Mouse (Mus musculus): Measurements from ENCODE around the gene Sertad2. TPM values are rescaled to one million over a fixed set of nuclear protein-coding genes. Genes with fewer than 3 reads are reported as not detected.

Gene Sertad2
- total RNA-seq, 2 experiments from 2014 or later = 13.5 to 17.7 TPM

DNA sequence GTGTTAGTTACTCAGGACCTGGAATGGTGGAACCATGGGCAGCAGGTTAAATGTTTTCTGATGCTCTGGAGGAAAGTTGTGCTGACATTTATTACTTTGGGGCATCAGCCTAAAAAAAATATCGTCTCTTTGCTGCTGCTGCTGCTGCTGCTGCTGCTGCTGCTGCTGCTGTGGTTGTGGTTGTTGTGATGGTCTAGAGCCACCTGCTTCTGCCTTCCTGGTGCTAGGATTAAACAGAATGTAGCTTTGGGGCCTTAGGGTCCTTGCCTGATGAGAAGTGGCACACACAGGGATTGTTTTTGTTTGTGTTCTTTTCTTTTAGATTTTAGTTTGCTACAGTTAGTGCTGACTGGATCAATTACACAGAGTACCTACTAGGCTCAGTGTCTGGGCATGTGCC lies 101.1 kb downstream of the Sertad2 start:
- no peak for DNase-seq

DNA sequence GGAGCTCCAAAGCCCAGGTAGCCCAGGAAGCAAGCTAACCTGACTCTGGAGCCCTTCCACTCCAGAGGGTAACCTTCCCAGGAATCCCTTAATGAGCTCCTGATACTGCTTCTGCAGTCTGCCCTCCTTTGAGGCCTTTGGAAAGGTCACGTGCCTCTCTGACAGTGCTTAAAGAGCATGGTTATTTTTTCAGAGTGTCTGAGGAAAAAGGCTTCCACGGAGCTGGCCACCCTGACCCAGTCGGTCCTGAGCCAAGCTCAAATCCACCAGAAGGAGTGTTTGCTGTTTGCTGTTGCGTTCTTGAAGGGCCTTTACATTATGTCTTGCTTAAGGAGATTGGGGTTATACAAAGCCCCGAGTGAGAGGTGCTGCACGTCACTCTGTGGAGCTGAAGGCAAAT lies 101.8 kb downstream of the Sertad2 start:
- peak; percentile 25 for DNase-seq

DNA sequence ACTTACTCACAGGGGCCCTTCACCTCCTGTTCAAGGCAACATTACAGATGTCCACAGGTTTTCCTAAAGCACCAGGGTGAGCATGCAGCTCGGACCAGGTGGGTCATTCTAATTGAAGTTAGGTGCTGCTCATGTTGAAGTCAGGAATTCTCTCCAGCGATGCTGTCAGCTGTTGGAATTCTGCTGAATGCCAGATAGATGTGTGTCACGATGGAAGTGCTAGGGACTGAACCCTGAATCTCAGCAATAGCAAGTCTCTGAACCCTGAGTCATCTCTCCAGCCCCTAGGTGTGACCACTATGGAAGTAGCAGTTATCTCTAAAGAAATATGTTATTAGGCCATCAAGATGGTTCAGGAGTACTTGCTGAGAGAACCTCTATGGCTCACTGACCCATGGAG lies 102.5 kb downstream of the Sertad2 start:
- no peak for DNase-seq

DNA sequence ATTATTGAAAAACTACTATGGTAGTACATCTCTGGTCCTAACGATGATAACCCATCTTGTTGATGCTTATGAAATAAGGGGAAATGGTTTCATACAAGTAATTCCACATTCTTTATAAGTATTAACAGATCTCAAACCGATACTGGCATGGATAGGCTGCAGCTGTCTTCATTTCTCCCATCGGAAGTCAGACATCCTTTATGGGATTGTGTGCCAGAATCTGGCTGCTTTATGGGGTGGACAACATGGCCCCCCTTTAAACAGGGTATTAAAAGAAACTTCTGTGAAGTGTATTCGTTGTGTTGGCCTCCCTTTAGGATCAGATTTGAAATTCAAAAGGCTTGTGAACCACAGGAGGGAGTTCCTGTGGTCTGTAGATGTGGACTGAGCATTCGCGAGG lies 103.1 kb downstream of the Sertad2 start:
- no peak for DNase-seq

DNA sequence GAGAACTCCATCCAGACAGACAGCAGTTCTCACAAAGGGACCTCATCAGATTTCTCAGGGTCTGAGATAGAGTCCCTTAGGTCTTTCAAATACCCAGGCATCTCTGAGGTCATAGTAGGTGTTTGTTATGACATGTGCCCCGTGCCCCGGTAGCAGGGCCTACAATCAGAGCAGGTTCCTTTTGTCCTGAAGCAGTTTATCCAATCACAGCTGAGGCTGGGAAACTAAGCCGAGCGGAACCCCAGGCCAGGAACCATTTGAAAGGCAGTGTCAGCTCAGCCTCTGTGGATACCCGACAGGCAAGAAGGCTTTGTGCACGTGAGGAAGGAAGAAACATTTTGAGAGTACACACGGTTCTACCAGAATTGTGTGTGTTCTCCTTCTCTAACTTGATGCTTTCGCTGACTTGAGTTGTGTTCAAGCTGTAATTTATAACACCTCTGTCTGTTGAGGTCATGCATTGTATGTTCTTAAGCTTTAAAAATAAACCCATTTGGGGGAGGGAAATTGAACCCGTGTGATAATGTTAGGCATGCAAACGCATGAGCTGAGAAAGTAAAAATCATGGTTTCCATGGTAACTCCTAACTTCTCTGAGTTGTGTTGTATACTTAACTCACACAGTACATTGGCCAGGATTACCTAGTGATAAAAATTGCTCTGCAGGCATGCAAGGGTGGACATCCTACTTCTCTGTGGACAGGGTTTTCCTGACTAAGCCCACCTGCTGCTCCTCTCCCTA lies 104.1 kb downstream of the Sertad2 start:
- no peak for DNase-seq

DNA sequence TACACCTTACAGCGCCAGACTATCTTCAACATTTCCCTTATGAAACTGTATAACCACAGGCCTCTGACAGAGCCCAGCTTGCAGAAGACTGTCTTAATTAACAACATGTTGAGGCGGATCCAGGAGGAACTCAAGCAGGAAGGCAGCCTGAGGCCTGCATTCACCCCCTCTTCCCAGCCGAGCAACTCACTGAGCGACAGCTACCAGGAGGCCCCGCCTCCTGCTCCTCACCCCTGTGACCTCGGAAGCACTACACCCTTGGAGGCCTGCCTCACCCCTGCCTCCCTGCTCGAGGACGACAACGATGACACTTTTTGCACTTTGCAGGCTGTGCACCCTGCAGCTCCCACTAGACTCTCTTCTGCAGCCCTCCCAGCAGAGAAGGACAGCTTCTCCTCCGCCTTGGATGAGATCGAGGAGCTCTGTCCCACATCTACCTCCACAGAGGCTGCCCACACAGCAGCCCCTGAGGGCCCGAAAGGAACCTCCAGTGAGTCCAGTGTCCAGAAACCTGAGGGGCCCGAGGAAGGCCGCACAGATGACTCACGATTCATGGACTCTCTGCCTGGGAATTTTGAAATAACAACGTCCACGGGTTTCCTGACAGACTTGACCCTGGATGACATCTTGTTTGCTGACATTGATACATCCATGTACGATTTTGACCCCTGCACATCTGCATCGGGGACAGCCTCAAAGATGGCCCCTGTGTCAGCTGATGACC lies 105.0 kb downstream of the Sertad2 start:
- peak; percentile 62 for DNase-seq

DNA sequence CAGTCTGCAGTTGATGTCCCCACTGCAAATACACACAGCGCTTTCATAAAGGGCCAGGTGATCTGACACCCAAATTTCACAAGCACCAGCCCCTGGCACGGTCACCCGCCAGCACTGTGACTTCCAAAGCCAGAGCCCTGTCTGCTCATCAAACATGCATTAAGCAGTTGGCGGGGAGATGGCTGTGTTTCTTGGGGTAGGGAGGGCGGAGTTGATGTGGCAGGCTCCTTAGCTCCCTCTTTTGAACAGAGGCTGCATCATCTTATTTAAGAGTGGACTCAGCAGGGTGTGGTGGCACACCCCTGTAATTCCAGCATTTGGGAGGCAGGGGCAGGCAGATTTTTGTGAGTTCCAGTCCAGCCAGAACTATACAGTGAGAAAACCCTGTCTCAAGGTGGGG lies 106.4 kb downstream of the Sertad2 start:
- no peak for DNase-seq

DNA sequence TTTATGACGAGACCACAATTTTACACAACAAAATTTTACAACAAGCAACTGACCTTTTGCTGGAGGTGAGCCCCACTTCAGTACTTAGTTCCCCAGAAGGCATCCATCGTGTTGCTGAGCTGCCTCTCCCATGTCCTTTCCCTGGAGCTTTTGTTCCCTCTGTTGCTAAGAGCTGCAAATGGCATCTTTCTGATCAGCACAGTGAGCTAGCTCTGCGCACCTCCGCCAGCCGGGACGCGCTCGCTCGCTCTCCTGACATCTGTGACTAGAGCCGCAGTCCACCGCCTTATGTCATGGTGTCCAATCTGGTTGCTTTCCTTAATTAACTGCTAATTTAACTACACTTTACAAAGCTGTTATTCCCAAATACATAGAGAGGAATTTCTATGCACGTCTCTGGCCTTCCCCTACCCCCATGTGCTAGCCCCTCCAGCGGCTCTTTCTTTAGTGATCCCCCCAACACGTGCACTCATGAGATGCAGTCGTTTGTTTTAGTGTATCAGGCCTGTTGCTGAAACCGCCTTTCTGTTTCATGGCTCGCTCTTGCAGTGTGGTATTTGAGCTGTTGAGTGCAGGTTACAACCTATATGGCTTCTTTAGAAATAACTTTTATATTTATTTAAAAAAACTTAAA lies 107.1 kb downstream of the Sertad2 start:
- no peak for DNase-seq

DNA sequence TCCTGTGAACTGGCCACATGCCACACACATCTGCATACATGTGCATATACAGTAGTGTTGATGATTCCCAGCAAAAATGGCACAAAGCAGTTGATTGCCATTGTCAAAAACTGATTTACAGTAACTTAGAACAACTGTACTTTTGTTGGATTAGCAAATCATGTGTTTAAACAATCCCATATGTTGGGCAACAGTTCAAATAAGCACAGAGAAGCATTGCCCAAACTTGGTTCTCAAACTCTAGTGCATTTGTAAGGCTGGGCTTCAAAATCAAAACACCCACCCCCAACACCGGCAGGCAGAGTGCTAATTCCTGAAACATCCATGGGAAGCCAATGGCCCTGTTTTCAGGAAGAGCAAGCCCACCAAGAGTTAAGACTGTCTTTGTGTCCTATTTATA lies 108.1 kb downstream of the Sertad2 start:
- no peak for DNase-seq

DNA sequence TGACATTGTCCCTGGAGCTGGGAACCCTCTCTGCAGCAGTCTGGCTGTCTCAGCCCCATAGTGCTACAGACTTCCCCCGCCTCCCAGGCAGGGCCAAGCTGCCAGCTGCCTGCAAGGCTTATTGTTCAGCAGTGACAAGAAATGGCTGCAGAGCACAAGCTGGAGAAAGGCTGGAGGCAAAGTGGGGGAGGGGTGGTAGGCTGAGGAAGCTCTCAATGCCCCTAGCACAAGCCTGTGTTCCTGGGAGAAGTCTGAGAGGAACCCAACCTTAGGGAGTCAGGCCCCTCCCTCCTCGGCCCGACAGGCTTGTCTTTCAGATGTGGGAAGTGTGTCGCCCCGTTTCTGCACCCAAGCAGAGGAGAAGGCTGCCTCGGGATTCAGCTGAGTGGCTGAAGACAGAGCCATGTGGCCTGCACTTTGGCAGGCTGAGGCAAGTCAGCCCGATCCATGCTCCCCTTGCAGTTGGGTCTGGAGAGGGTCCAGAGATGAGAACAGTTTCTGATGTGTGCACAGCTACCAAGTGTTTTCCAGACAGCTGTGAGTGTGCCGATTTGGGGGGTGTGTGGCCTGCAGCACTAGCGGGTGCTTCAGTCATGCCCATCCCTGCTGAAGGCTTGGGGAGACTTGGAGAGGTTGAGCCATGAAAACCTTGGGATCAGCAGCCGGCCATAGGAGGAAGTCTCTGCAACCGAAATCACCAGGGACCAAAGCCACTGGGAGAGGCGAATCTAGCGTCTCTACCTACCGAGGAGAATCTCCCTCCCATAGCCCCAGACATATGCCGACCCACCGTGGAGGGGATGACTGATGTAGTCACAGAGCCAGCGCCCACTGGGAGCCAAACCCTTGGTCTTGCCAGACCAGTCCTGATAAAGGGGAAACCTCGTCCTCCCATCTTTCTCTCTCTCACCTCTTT lies 113.0 kb downstream of the Sertad2 start:
- DNase-seq = peak; percentile 44

DNA sequence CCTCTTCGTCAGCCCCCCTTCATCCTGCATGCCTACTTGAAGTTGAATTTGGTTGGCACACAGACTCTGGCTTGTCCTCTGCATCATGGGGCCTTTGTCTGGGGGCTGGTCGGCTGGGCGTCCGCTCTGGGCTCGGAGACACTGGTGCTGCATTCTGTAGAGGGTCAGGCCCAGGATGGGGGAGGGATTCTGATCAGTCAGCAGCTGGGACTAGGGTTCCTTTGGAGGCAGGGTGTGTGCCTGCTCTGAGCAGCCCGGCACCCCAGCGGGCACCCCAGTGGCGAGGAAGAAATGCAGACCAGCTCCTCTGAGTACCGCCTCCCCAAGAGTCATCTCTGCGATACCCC lies 113.6 kb downstream of the Sertad2 start:
- no peak for DNase-seq

DNA sequence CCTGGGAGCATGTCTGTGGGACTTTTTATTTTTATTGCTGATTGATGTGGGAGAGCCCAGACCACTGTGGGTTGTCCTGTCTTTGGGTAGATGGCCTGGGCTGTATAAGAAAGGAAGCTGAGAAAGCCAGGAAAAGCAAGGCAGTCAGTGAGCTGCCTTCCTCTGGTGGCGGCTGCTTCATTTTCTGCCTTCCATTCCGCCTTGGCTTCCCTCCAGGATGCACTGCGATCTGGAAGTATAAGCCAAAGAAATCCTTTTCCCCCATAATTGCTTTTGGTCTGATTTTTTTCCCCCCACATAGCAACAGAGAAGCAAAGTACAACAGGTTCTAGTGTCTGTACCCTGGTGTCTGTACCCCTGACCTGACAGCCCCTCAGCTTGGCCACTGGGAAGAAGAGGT lies 116.0 kb downstream of the Sertad2 start:
- DNase-seq = peak; percentile 31

DNA sequence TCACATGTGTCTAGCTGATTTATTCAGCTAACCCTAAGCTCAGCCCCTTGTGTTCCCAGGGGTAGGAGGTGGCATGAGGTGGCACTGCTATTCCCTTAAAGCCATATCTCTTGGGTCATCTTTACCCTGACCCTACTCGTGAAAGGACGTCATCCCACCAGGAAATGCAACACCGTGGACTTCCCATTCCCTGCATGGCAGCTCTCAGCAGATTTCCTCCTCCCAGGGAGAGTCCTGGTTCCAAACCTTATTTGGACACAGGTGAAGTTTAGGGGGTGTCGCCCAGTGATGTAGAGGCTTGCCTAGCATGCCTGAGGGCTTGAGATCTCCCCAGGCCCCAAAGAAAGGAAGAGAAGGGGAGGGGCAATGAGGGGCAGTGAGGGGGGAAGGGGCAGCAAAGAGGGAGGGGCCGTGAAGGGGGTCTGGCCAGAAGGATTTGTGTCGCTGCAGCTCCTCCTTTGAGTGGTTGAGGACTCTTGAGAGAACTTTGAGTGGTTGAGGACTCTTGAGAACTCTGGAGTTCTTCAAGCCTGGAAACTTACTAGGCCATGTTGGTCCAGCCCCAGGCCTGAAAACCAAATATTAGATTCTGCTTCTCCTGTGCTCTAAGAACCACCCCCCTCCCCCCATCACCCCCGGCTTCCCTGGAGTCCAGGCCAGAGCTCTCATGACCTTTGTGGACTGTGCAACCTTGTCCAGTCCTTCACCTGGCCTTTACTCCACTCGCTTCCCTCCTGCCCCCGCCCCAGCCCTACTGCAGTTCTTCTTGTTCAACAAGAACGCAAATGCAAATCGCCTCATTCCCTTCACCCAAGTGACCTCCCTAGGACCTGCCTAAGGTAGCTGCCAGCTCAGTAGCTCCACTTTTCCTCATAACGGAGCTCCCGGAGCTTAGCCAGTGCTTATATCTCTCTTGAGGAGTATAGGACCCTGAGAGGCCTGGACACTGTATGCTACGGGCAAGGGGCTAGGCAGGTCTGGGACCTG lies 117.4 kb downstream of the Sertad2 start:
- DNase-seq = no peak

DNA sequence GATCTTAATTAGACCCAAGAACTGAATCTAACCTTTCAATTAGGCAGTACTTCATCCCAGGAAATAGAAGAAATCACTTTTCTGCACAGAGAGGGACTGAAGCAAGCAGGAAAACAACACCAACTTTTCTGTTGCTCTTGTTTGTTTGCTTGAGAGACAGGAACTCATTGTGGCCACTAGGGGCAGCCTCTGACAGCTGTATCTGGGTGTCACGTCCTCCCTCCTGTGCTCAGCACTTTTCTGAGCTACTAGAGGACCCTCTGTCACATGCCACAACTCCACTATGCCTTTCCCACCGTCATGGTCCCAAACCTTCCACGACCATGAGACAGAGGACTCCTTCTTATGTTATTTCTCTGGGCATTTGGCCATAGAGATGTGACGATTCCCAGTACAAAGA lies 118.6 kb downstream of the Sertad2 start:
- DNase-seq = peak; percentile 36

DNA sequence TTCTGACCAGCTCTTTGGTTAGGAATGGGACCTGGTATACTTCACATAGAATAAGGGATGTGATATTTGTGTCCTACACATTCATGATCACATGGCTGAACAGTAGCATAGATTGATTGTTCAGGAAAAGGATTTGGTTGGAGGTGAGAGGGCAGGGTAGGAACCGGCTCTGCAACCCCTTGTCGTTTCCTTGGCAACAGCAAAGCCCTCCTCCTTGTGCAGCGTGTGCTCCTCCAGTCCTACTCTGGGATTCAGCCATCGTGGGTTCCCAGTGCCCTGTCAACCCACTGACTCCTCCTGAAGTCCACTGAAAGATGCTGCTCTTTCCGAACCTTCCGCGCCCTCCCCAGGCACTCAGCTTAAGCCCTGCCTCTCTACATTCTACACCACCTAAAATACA lies 119.8 kb downstream of the Sertad2 start:
- no peak for DNase-seq

DNA sequence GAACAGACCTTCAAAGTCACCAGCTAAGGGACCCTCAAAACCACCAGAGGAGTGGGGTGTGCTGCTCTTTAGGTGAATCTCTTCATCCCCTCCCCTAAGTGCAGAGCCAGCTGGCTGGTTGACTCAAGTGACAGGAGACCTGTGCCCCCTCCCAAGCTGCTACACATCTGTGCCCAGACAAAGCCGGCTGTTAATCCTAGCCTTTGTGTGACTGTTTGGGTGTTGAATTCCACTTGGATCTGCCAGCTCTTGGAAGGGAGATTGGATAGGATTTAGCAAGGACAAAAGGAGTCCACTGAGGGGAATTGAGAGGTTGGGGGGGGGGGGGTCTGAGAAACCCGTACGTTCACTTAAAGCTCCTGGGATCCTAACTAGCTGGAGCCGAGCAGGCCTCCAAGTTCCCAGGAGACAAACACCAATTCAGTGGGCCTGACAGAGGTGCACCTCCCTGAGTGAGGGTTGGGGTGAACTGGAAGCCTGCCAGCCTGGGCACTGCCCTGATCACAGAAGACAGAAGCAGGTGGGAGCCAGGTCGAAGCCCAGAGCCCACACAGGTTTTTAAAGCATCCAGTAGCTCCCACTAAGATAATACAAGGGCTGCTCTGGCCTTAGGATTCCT lies 120.6 kb downstream of the Sertad2 start:
- DNase-seq = no peak

DNA sequence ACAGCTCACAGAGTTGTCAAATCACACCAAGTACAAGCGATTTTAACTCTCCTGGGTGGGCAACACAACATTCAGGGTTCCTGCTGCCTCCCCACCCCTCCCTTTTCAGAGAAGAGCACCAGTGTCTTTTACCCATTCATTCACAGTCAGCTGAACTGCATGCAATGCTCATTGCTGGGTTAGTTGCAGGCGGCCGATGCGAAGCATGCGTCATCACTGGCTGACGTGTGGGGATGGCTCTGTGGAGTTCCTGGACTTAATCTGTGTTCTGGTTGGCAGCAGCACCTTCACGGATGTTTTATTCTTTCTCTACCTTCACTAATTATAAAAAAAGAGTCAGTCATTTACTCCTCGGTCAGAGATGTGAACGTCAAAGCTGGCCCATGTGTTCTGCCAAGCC lies 121.8 kb downstream of the Sertad2 start:
- DNase-seq = no peak

DNA sequence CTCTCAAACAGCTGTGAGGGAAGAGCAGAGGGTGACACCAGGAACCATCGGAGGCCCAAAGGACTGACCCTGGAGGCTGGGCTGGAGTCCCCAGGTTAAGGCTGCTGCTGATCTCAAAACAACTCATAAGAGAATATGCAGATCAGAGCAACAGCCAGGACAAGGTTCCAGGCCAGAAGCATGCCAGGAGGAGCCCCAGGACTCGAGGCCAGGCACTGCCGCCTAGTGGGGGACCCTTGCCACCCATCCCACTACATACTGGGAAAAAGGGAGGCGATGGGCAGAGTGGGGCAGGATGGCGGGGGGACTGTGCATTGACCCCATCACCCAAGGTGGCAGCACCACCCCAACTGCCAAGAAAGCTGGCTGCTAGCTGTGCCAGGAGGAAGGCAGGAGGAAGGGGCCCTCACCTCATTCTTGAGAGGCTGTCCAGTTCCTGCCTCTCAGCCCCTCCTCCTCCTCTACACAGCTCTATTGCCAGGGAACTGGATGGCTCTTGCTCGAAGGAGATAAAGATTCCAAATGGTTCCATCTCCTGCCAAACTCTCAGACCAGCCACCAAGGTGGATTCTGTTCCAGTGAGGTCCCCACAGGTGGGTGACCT lies 128.8 kb downstream of the Sertad2 start:
- no peak for DNase-seq

DNA sequence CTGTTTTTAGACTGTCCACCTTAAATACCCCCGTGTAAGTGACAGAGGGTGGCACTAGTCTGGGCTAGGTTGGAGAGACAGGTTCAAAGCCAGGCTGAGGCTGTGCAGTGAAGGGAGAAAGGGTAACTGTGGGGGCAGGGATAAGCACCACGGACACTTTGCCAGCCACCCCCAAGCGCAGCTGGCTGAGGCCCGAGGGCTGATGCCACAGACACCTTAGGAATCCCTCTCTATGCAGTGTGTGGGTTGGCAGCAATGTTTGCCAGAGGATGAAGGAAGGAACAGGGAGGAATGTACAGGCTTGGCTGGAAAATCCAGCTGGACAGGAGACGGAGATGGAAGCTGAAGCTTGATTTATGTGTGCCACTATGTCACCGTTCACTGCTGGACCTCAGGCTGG lies 129.5 kb downstream of the Sertad2 start:
- DNase-seq = no peak

DNA sequence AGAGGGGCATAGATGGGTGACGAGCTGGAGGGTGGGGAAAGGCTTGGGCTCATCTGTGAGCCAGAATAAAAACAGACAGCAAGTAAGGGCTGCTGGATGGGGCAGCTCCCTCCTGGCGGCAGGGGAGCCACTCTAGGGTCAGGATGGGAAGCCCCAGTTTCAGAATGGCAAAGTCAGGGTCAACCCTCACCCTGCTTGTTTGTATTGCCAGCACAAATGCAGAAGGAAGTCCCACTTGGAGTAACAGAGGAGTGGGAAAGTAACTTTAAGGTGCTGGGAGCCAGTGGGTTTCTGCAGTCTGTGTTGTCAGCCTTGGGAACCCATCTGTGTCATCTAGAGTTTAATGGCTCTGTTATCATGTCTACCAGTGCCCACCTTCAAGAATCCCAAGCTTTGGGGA lies 136.3 kb downstream of the Sertad2 start:
- DNase-seq = no peak

Data from adrenal gland, postnatal 10 days (tissue).